Mouse (Mus musculus) G1E (cell line): ENCODE measurements around the gene Tpr. TPM values are rescaled to one million over a fixed set of nuclear protein-coding genes. Genes with fewer than 3 reads are reported as not detected.

Source experiments
- ATAC-seq: 2 replicates; pipeline ENCODE4 v1.8.0; 2016; ENCODE audit warnings: mild to moderate bottlenecking; ENCODE audit not compliant: insufficient number of reproducible peaks, poor library complexity, low FRiP score, severe bottlenecking; ENCODE audit errors: extremely low read depth
- DNase-seq: peaks from one replicate; pipeline ENCODE4 v3.0.0; 2012; ENCODE audit warnings: low spot score
- H3K27me3 ChIP-seq: 2 replicates; pipeline ENCODE4 v1.6.1; 2012; ENCODE audit warnings: mild to moderate bottlenecking, low read length, inconsistent platforms; ENCODE audit not compliant: insufficient read depth
- H3K36me3 ChIP-seq: replicated peaks from 2 replicates; pipeline ENCODE3; 2012; ENCODE audit warnings: mild to moderate bottlenecking, inconsistent platforms
- H3K4me1 ChIP-seq: 2 replicates; pipeline ENCODE4 v1.6.1; 2012; ENCODE audit warnings: low read depth, low read length, inconsistent platforms, mixed read lengths; ENCODE audit not compliant: insufficient read depth
- H3K4me3 ChIP-seq: 2 replicates; pipeline ENCODE4 v1.5.1; 2012; ENCODE audit warnings: low read depth, mild to moderate bottlenecking, inconsistent platforms, low read length, moderate library complexity, mixed read lengths
- H3K9me3 ChIP-seq: replicated peaks from 2 replicates; pipeline ENCODE4 v1.6.1; 2012; ENCODE audit warnings: inconsistent platforms
- CTCF ChIP-seq: IDR thresholded peaks from 2 replicates; pipeline ENCODE4 v1.5.1; 2012; ENCODE audit warnings: low read depth, low read length, inconsistent platforms, mixed read lengths
- GATA1 ChIP-seq: IDR thresholded peaks from 2 replicates; pipeline ENCODE4 v1.6.1; 2012; ENCODE audit warnings: borderline replicate concordance, low read length, inconsistent platforms, mixed read lengths
- GATA2 ChIP-seq: IDR thresholded peaks from 2 replicates; pipeline ENCODE4 v1.6.1; 2012; ENCODE audit warnings: low read depth, low read length, inconsistent platforms, borderline replicate concordance
- POLR2AphosphoS5 ChIP-seq: IDR thresholded peaks from 2 replicates; pipeline ENCODE4 v1.6.1; 2012; ENCODE audit warnings: low read depth, low read length, inconsistent platforms; ENCODE audit not compliant: insufficient replicate concordance
- TAL1 ChIP-seq: conservative IDR thresholded peaks from 2 replicates; pipeline ENCODE4 v1.6.1; 2012; ENCODE audit warnings: low read depth, low read length, inconsistent platforms, mixed read lengths
- polyA plus RNA-seq: library from polyadenylated mRNA; stranded (reverse); fragments of >175 nt; gene quantifications from 2 replicates; pipeline ENCODE4 v1.2.3, GENCODE M21; 2012
- total RNA-seq, 2 experiments: library from RNA; stranded (forward) in 1 of 2; stranded (reverse) in 1 of 2; fragments of 200-1000 nt in 1 of 2; fragments of >200 nt in 1 of 2; fragmentation: Nextera tagmentation in 1 of 2; gene quantifications; 2 replicates each; pipeline ENCODE4 v1.2.3; 2014 to 2017

Gene Tpr
- total and polyA plus RNA-seq, 3 experiments = 245 to 1,004 (median 569) TPM

DNA sequence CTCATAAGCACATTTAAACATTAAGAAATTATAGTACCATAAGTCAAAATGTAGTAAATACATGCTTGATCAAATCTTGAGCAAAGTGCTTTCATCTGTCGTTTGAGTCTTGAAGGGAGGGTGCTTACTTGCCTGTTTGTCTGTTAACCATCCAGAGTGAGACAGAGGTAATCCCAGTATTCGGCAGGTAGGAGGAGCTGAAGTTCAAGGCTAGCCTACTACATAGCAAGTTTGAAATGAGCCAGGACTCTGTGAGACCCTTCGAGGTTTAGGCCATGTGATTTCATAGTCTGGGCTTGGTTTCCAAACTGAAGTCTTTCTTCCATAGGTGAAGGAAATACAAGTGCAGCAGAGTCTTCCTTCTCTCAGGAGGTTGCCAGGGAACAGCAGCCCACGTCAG is 49.1 kb downstream of the Tpr start:
- H3K27me3 ChIP-seq = no peaks in the 10 kb centered on the region
- TF ChIP-seq GATA1 = no peak
- no peak for TF ChIP-seq POLR2AphosphoS5
- no peak for TF ChIP-seq GATA2
- no peak for TF ChIP-seq CTCF
- TF ChIP-seq TAL1 = no peak
- peaks cover 93% of the 10 kb centered on the region for H3K36me3 ChIP-seq
- H3K9me3 ChIP-seq = no peaks in the 10 kb centered on the region
- DNase-seq = no peak
- ATAC-seq = no peak
- no peak overlapping the region for H3K4me3 ChIP-seq
- no peaks in the 10 kb centered on the region for H3K4me1 ChIP-seq

DNA sequence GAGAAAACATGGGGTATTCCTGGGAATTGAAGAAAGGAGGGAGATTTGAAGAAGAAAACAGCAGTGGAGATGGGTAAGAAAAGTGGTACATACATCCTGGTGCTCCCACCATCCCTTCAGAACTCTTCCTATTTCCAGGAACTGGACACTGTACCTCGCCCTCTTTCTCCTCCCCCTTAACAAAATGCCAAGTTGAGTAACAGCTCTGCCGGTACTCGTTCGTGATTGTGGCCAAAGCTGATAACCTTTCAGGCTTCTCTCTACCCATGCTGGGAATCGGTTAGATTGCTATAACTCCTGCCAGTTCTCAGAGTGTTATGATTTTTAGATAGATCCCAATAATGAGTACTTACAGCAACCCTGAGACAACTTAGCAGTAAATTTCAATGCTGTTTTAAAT is 66.3 kb downstream of the Tpr start:
- H3K4me1 ChIP-seq = peaks cover 18% of the 10 kb centered on the region
- DNase-seq (no peak), ATAC-seq (no peak)
- no peak overlapping the region for H3K4me3 ChIP-seq
- no peaks in the 10 kb centered on the region for H3K9me3 ChIP-seq
- H3K27me3 ChIP-seq = peaks cover 7% of the 10 kb centered on the region
- no peaks in the 10 kb centered on the region for H3K36me3 ChIP-seq
- TF ChIP-seq GATA1 (no peak), GATA2 (no peak), POLR2AphosphoS5 (no peak), CTCF (no peak), TAL1 (no peak)

GRCm38 (mm10) chr1:150459599-150459998 is 67.0 kb downstream of the Tpr start:
- no peak for DNase-seq

GRCm38 (mm10) chr1:150460595-150460994 is 68.0 kb downstream of the Tpr start:
- DNase-seq = no peak

More at GRCm38 (mm10) chr1:150459599-150459998, 67.0 kb downstream of the Tpr start:
- no peak; the same call in 1 of the 2 replicates for ATAC-seq
- Histone ChIP-seq H3K9me3 (no peaks in the 10 kb centered on the region), H3K4me1 (peaks cover 18% of the 10 kb centered on the region), H3K27me3 (peaks cover 7% of the 10 kb centered on the region), H3K36me3 (no peaks in the 10 kb centered on the region), H3K4me3 (no peak overlapping the region)
- TF ChIP-seq GATA1 = no peak
- TF ChIP-seq TAL1 = no peak
- TF ChIP-seq GATA2 = no peak
- TF ChIP-seq CTCF = no peak
- TF ChIP-seq POLR2AphosphoS5 = no peak

GRCm38 (mm10) chr1:150463068-150463467 is 70.4 kb downstream of the Tpr start:
- Histone ChIP-seq H3K9me3 (no peaks in the 10 kb centered on the region), H3K4me1 (peaks cover 18% of the 10 kb centered on the region), H3K36me3 (no peaks in the 10 kb centered on the region), H3K27me3 (peaks cover 11% of the 10 kb centered on the region), H3K4me3 (no peak overlapping the region)
- ATAC-seq = no peak
- no peak for DNase-seq
- TF ChIP-seq CTCF = no peak
- no peak for TF ChIP-seq GATA2
- no peak for TF ChIP-seq GATA1

More at GRCm38 (mm10) chr1:150460595-150460994, 68.0 kb downstream of the Tpr start:
- H3K4me1 ChIP-seq = peaks cover 18% of the 10 kb centered on the region
- no peaks in the 10 kb centered on the region for H3K36me3 ChIP-seq
- peaks cover 7% of the 10 kb centered on the region for H3K27me3 ChIP-seq
- no peaks in the 10 kb centered on the region for H3K9me3 ChIP-seq
- no peak for ATAC-seq
- no peak overlapping the region for H3K4me3 ChIP-seq
- TF ChIP-seq GATA2 (no peak), POLR2AphosphoS5 (no peak), TAL1 (no peak)

- Histone ChIP-seq H3K27me3 (peaks cover 11% of the 10 kb centered on the region), H3K9me3 (no peaks in the 10 kb centered on the region), H3K36me3 (no peaks in the 10 kb centered on the region), H3K4me3 (no peak overlapping the region), H3K4me1 (peaks cover 18% of the 10 kb centered on the region)
- TF ChIP-seq POLR2AphosphoS5 (no peak), GATA2 (no peak), GATA1 (no peak), CTCF (no peak), TAL1 (no peak)
- ATAC-seq (no peak), DNase-seq (no peak)
Observed at GRCm38 (mm10) chr1:150463691-150464090, 71.1 kb downstream of the Tpr start.
